Mouse (Mus musculus): Measurements from ENCODE around the gene Lepr.

- TF ChIP-seq CTCF (IDR thresholded peaks at IDR 0.05; ENCODE audit: borderline replicate concordance, insufficient read depth, low read length), result no peak
- TF ChIP-seq POLR2A (IDR thresholded peaks at IDR 0.05; ENCODE audit: low read depth, low read length), result no peak
Measured at GRCm38 (mm10) chr4:101715805-101716204, 1.4 kb upstream of the Lepr start.

All from embryonic fibroblast, embryonic 13.5 days (primary cell).